Mouse (Mus musculus): ENCODE data around the gene Zfp710.
"Not testable (repeated sequence)": the region's sequence is repeated elsewhere in the genome, so short reads cannot be mapped to it uniquely, and the experiment has no call there.

DNA sequence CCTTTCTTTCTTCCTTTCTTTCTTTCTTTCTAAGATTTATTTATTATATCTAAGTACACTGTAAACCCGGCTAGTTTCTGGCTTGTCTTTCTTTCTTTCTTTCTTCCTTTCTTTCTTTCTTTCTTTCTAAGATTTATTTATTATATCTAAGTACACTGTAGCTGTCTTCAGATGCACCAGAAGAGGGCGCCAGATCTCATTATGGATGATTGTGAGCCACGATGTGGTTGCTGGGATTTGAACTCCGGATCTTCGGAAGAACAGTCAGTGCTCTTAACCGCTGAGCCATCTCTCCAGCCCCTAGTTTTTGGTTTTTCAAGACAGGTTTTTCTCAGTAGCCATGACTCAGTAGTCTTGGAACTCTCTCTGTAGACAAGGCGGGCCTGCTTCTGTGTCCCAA lies 106.7 kb downstream of the Zfp710 start:
- TF ChIP-seq MAFK (IDR thresholded peaks at IDR 0.05; ENCODE audit: insufficient read depth, low read depth, low read length); HCFC1 (IDR thresholded peaks at IDR 0.05; ENCODE audit: borderline replicate concordance, insufficient read depth, low read length): not testable (repeated sequence)

All from ES-E14 (cell line).